Mouse (Mus musculus): ENCODE results near the gene Krt36. TPM values are rescaled to one million over a fixed set of nuclear protein-coding genes. Genes with fewer than 3 reads are reported as not detected.

The Krt36 gene
- total RNA-seq (2014; rRNA removed) (not detected in 2 replicates), polyA plus RNA-seq (2015; fragmentation: Nextera tagmentation; extraction: Ambion mirVana) (0.14 TPM in 1 of 2 replicates, not detected in the other)

DNA sequence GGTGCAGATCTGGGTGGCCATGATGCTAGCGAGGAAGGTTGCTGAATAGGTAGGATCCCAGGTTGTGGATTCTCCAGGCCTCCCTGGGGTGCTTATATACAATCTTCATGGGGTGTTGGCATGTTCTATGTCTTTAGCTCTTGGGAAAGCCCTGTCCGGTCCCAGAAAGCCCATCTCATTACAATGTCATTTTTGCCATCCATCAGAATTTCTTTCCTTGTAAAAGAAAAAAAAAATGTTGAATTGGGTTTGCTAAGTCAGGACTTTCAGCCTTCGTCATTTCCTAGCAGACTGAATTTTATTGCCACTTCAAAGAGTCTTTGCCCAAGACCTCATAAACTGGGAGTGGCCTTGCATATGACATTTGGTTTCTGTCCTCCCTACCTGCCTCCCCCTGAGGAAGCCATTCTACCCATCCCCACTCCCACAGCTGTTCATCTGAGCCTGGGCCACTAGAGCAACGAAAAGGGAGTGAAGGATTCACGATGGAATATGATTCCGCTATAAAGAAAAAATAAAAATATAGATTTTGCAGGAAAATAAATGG lies at the start of gene Krt36:
Gene Krt36 (minus strand): TSS at position 51 of the 547 bp plus-strand sequence.
- WGBS = 88% methylated on average over 6 of the region's 6 CpGs
- DNase-seq (ENCODE audit: low spot score) = no peak
- Histone ChIP-seq H3K4me3 (ENCODE audit: low read length) (no peak within 1 kb of the TSS), H3K9me3 (ENCODE audit: low read length) (no peaks in the 10 kb centered on the region), H3K9ac (replicated peaks; ENCODE audit: low read length) (no peak within 1 kb of the TSS), H3K27me3 (ENCODE audit: insufficient read depth, low read length) (no peaks in the 10 kb centered on the region), H3K27ac (no peak within 1 kb of the TSS), H3K36me3 (ENCODE audit: insufficient read depth, low read length) (no peaks in the 10 kb centered on the region), H3K4me2 (ENCODE audit: low read depth, low read length) (no peak within 1 kb of the TSS), H3K4me1 (ENCODE audit: insufficient read depth, low read length) (no peaks in the 10 kb centered on the region)
- ATAC-seq = no peak
- no peak for TF ChIP-seq CTCF (IDR thresholded peaks at IDR 0.05; ENCODE audit: low read depth)

DNA sequence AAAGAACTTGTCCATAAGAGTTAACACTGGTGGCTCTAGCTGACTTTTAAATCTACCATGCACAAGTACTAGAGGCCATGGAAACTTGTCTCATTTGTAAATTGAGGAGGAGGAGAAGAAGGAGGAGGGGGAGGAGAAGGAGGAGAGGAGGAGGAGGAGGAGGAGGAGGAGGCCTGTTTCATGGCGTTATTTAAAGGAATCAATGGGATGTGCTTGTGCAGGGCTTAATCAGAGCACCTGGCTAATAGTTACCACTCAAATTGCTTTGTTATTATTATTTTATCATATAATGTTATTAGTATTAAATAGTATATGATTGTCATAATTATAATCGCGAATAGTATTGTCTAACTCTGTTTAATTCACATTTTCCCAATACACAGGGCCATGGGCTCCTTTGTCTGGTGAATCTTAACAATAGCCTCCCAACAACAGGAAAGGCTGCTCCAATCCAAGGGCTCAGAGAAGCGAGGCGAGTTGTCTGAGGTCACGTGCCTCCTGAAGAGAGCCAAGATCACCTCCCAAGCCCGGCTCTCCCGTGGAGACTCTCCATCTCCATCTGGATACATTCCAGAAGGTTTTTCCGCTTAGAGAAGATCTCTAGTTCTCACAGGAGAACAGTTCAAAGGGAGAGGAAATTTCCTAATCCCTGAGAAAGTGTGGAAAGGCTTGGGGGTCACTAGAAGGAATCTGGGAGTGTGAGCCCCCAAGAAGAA lies 43.3 kb upstream of the Krt36 start, which contains the start of gene Krt19:
Gene Krt19 (minus strand): TSS at position 51 of the 716 bp plus-strand sequence.
- H3K9me3 ChIP-seq (ENCODE audit: low read length) = no peaks in the 10 kb centered on the region
- ATAC-seq (no peak), DNase-seq (ENCODE audit: low spot score) (peak; percentile 43)
- 0 out of 2 replicates have a peak, but pooled peaks cover 4% of the 10 kb centered on the region for H3K4me1 ChIP-seq (ENCODE audit: insufficient read depth, low read length)
- H3K36me3 ChIP-seq (ENCODE audit: insufficient read depth, low read length) = no peaks in the 10 kb centered on the region
- TF ChIP-seq CTCF (IDR thresholded peaks at IDR 0.05; ENCODE audit: low read depth) = no peak
- H3K27me3 ChIP-seq (ENCODE audit: insufficient read depth, low read length) = peaks cover 18% of the 10 kb centered on the region; the same call in 1 of the 2 replicates
- no peak within 1 kb of the TSS for H3K9ac ChIP-seq (replicated peaks; ENCODE audit: low read length)
- no peak within 1 kb of the TSS for H3K27ac ChIP-seq
- WGBS = 30% methylated on average over 9 of the region's 9 CpGs
- H3K4me3 ChIP-seq (ENCODE audit: low read length) = no peak within 1 kb of the TSS
- H3K4me2 ChIP-seq (ENCODE audit: low read depth, low read length) = no peak within 1 kb of the TSS

GRCm38 (mm10) chr11:100147566-100148353 lies 42.3 kb upstream of the Krt36 start:
- no peak for ATAC-seq
- 78% methylated on average over 5 of the region's 5 CpGs for WGBS
- DNase-seq (ENCODE audit: low spot score) = no peak
- Histone ChIP-seq H3K4me3 (ENCODE audit: low read length) (no peak overlapping the region), H3K36me3 (ENCODE audit: insufficient read depth, low read length) (no peaks in the 10 kb centered on the region), H3K4me2 (ENCODE audit: low read depth, low read length) (no peak overlapping the region), H3K9me3 (ENCODE audit: low read length) (no peaks in the 10 kb centered on the region), H3K27me3 (ENCODE audit: insufficient read depth, low read length) (peaks cover 18% of the 10 kb centered on the region; the same call in 1 of the 2 replicates), H3K27ac (no peak overlapping the region), H3K9ac (replicated peaks; ENCODE audit: low read length) (no peak overlapping the region), H3K4me1 (ENCODE audit: insufficient read depth, low read length) (0 out of 2 replicates have a peak, but pooled peaks cover 4% of the 10 kb centered on the region)
- no peak for TF ChIP-seq CTCF (IDR thresholded peaks at IDR 0.05; ENCODE audit: low read depth)

- TF ChIP-seq CTCF (IDR thresholded peaks at IDR 0.05; ENCODE audit: low read depth) = no peak
- Histone ChIP-seq H3K27me3 (ENCODE audit: insufficient read depth, low read length) (peaks cover 18% of the 10 kb centered on the region; the same call in 1 of the 2 replicates), H3K36me3 (ENCODE audit: insufficient read depth, low read length) (no peaks in the 10 kb centered on the region), H3K9ac (replicated peaks; ENCODE audit: low read length) (no peak overlapping the region), H3K4me1 (ENCODE audit: insufficient read depth, low read length) (0 out of 2 replicates have a peak, but pooled peaks cover 4% of the 10 kb centered on the region), H3K4me2 (ENCODE audit: low read depth, low read length) (peak overlapping the region; percentile 56), H3K9me3 (ENCODE audit: low read length) (no peaks in the 10 kb centered on the region), H3K4me3 (ENCODE audit: low read length) (peak overlapping the region; percentile 30), H3K27ac (no peak overlapping the region)
- no peak for ATAC-seq
- WGBS = 4% methylated on average over 13 of the region's 13 CpGs
- DNase-seq (ENCODE audit: low spot score) = no peak
Observed at GRCm38 (mm10) chr11:100145858-100146560, 40.6 kb upstream of the Krt36 start.

- ATAC-seq (no peak), DNase-seq (ENCODE audit: low spot score) (no peak)
- Histone ChIP-seq H3K27me3 (ENCODE audit: insufficient read depth, low read length) (peaks cover 18% of the 10 kb centered on the region; the same call in 1 of the 2 replicates), H3K9me3 (ENCODE audit: low read length) (no peaks in the 10 kb centered on the region), H3K36me3 (ENCODE audit: insufficient read depth, low read length) (no peaks in the 10 kb centered on the region), H3K4me2 (ENCODE audit: low read depth, low read length) (peak overlapping the region; percentile 56), H3K9ac (replicated peaks; ENCODE audit: low read length) (no peak overlapping the region), H3K4me1 (ENCODE audit: insufficient read depth, low read length) (0 out of 2 replicates have a peak, but pooled peaks cover 4% of the 10 kb centered on the region), H3K27ac (no peak overlapping the region), H3K4me3 (ENCODE audit: low read length) (peak overlapping the region; percentile 30)
- TF ChIP-seq CTCF (IDR thresholded peaks at IDR 0.05; ENCODE audit: low read depth) = no peak
- 2% methylated on average over 20 of the region's 20 CpGs for WGBS
Observed at GRCm38 (mm10) chr11:100145104-100145503, 39.7 kb upstream of the Krt36 start.

- H3K27me3 ChIP-seq (ENCODE audit: insufficient read depth, low read length) = peaks cover 12% of the 10 kb centered on the region; the same call in 1 of the 2 replicates
- no peak for ATAC-seq
- no peak for TF ChIP-seq CTCF (IDR thresholded peaks at IDR 0.05; ENCODE audit: low read depth)
- 78% methylated on average over 21 of the region's 21 CpGs for WGBS
- H3K4me1 ChIP-seq (ENCODE audit: insufficient read depth, low read length) = 0 out of 2 replicates have a peak, but pooled peaks cover 9% of the 10 kb centered on the region
- H3K36me3 ChIP-seq (ENCODE audit: insufficient read depth, low read length) = no peaks in the 10 kb centered on the region
- DNase-seq (ENCODE audit: low spot score) = no peak
- no peak overlapping the region for H3K27ac ChIP-seq
- H3K9ac ChIP-seq (replicated peaks; ENCODE audit: low read length) = no peak overlapping the region
- no peaks in the 10 kb centered on the region for H3K9me3 ChIP-seq (ENCODE audit: low read length)
- no peak overlapping the region for H3K4me2 ChIP-seq (ENCODE audit: low read depth, low read length)
- no peak overlapping the region for H3K4me3 ChIP-seq (ENCODE audit: low read length)
Observed at GRCm38 (mm10) chr11:100140966-100141365, 35.5 kb upstream of the Krt36 start.
